Mouse (Mus musculus) spleen, adult 18-20 months (tissue): ENCODE data around the gene Tlr3.

Source experiments
- DNase-seq, 2 experiments: peaks; one replicate each; pipeline ENCODE4 v3.0.0; 2022; ENCODE audit warnings: mixed read lengths in 2 of 2

Gene Tlr3

GRCm38 (mm10) chr8:45410882-45411281 lies at the start of gene Tlr3:
Gene Tlr3 (minus strand): TSS chr8:45411080.
- DNase-seq: no peak

- no peak for DNase-seq
Measured at GRCm38 (mm10) chr8:45457874-45458273, 47.0 kb upstream of the Tlr3 start.

- DNase-seq: peak in 1 of 2 experiments; percentile 25
Measured at GRCm38 (mm10) chr8:45454426-45454825, 43.5 kb upstream of the Tlr3 start.

- DNase-seq: no peak
Measured at GRCm38 (mm10) chr8:45452115-45452514, 41.2 kb upstream of the Tlr3 start.

- DNase-seq: no peak
Measured at GRCm38 (mm10) chr8:45448842-45449241, 38.0 kb upstream of the Tlr3 start.

GRCm38 (mm10) chr8:45448257-45448656 lies 37.4 kb upstream of the Tlr3 start:
- DNase-seq: no peak

GRCm38 (mm10) chr8:45438899-45439535 lies 28.1 kb upstream of the Tlr3 start:
- no peak for DNase-seq

- no peak for DNase-seq
Measured at GRCm38 (mm10) chr8:45420151-45420550, 9.3 kb upstream of the Tlr3 start.

- peak; percentile 23 to 30 for DNase-seq
Measured at GRCm38 (mm10) chr8:45414965-45415364, 4.1 kb upstream of the Tlr3 start.

GRCm38 (mm10) chr8:45410146-45410880 lies 567 bp downstream of the Tlr3 start:
- peak; percentile 40 to 57 for DNase-seq

- no peak for DNase-seq
Measured at GRCm38 (mm10) chr8:45409702-45410101, 1.2 kb downstream of the Tlr3 start.

- no peak for DNase-seq
Measured at GRCm38 (mm10) chr8:45383250-45383649, 27.6 kb downstream of the Tlr3 start.

- DNase-seq: no peak
Measured at GRCm38 (mm10) chr8:45381963-45382347, 28.9 kb downstream of the Tlr3 start, which contains the start of gene Fam149a. Gene Fam149a (minus strand): TSS chr8:45382291.

GRCm38 (mm10) chr8:45381075-45381962 lies 29.6 kb downstream of the Tlr3 start:
- no peak for DNase-seq

- DNase-seq: no peak
Measured at GRCm38 (mm10) chr8:45380598-45380997, 30.3 kb downstream of the Tlr3 start.

GRCm38 (mm10) chr8:45374071-45374470 lies 36.8 kb downstream of the Tlr3 start:
- DNase-seq: no peak

- no peak for DNase-seq
Measured at GRCm38 (mm10) chr8:45367154-45367553, 43.7 kb downstream of the Tlr3 start.

- DNase-seq: no peak
Measured at GRCm38 (mm10) chr8:45363220-45363619, 47.7 kb downstream of the Tlr3 start.

GRCm38 (mm10) chr8:45362323-45362722 lies 48.6 kb downstream of the Tlr3 start:
- peak in 1 of 2 experiments; percentile 39 for DNase-seq

GRCm38 (mm10) chr8:45359091-45359605 lies 51.7 kb downstream of the Tlr3 start:
- DNase-seq: no peak

GRCm38 (mm10) chr8:45358132-45358918 lies 52.6 kb downstream of the Tlr3 start:
- no peak for DNase-seq

- no peak for DNase-seq
Measured at GRCm38 (mm10) chr8:45355809-45356208, 55.1 kb downstream of the Tlr3 start.
